Mouse (Mus musculus) small intestine, adult 10 weeks (tissue): ENCODE measurements around the gene Eci2. TPM values are rescaled to one million over a fixed set of nuclear protein-coding genes. Genes with fewer than 3 reads are reported as not detected.

ENCODE experiments used
- polyA plus RNA-seq: library from polyadenylated mRNA; stranded (reverse); fragments of 350-450 nt; fragmentation: Illumina TruSeq; extraction: RNeasy Lipid Tissue Mini Kit (QIAGEN cat#74804); gene quantifications from one replicate; pipeline ENCODE4 v1.2.3, GENCODE M21; 2014; ENCODE audit warnings: low replicate concordance

Gene Eci2
- 50.1 TPM for polyA plus RNA-seq

GRCm38 (mm10) chr13:35026879-35027278 is at the start of gene Eci2:
TSS of gene Eci2 (minus strand) at chr13:35027096.

GRCm38 (mm10) chr13:34963511-34964397 is 63.1 kb downstream of the Eci2 start, which contains the start of gene Eci3:
TSS of gene Eci3 (minus strand) at chr13:34963810.

Other genes starting within 250 kb of the Eci2 start
- 160 TPM for gene Prpf4b, start 151.8 kb downstream of the Eci2 start, polyA plus RNA-seq
- gene Fam217a, start 102.8 kb downstream of the Eci2 start, polyA plus RNA-seq = 1.9 TPM
- gene 4933417A18Rik, start 102.7 kb downstream of the Eci2 start, polyA plus RNA-seq = not detected
- 108 TPM for gene Eci3, start 63.3 kb downstream of the Eci2 start, polyA plus RNA-seq